10 mouse cellular contexts compared by ENCODE assay signal in the genomic region with DNA sequence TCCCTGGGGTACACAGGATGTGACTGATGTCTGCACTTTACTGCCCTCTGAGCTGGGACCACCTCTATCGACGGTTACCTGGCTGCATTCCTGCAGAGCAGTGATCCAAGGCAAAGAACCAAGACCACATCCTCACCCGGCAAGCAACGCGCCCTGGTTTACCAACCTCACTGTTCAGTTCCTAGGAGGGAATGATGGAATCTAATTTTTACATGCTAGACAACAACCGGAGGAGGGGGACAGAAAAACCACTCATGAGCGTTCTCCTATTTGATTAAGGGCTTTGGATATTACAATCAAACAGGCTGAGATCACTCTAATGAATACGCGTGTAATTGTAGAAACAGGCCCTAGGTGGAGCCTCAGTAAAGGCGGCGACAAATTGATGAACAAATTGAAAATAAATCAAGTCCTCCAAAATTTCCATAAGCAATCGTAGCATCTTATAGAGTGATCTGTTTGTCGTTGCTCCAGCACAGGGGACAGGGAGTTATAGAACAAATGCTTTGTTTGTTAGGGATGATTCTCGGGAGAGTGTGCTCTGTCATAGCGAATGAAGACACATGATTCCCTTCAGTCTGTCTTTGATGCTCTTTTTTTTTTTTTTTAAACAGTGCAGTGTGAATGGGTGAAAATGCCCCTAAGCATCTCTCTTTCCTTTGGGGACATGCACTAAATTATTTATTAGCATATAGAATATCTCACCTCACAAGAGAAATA. TPM values are rescaled to one million over a fixed set of nuclear protein-coding genes. Genes with fewer than 3 reads are reported as not detected.
DNase-seq lines count a peak whose midpoint lies in the region; ATAC-seq and TF ChIP-seq lines count a peak whose summit lies in the region.
"Had no signal": no experiment of that assay in that cellular context is flagged by ENCODE, and none has a peak within 500 bp of the region (broad histone marks: within the 10 kb centered on the region; RNA-seq: fewer than 3 reads in every experiment).

No protein-coding gene starts in this region.

- H3ac ChIP-seq in myocyte (ENCODE audit: control insufficient read depth, insufficient read length): no peak overlapping the region

- no peaks in the 10 kb centered on the region for H3K36me3 ChIP-seq in heart, embryonic 13.5 days
- H3K36me3 ChIP-seq in forebrain, embryonic 13.5 days (ENCODE audit: poor library complexity, severe bottlenecking): no peaks in the 10 kb centered on the region
- no peaks in the 10 kb centered on the region for H3K36me3 ChIP-seq in myocyte (ENCODE audit: control insufficient read depth, insufficient read depth)
- H3K36me3 ChIP-seq: liver, embryonic 15.5 days had no signal

- no peak for ATAC-seq in heart, embryonic 13.5 days (ENCODE audit: extremely low read depth, insufficient number of reproducible peaks, low FRiP score, low TSS enrichment)
- peak; percentile 57 for ATAC-seq in forebrain, embryonic 13.5 days
- no peak for ATAC-seq in erythroblast, adult 5-6 weeks (replicated peaks; ENCODE audit: low FRiP score, poor library complexity, severe bottlenecking)

- no peak overlapping the region for H3K9ac ChIP-seq in heart, embryonic 13.5 days
- no peak overlapping the region for H3K9ac ChIP-seq in forebrain, embryonic 13.5 days
- H3K9ac ChIP-seq: liver, embryonic 15.5 days had no signal

- 51% methylated on average over 15 of the region's 15 CpGs for WGBS in heart, embryonic 13.5 days
- WGBS in forebrain, embryonic 13.5 days: 42% methylated on average over 15 of the region's 15 CpGs

- no peak overlapping the region for H3K27ac ChIP-seq in heart, embryonic 13.5 days (replicated peaks)
- H3K27ac ChIP-seq in forebrain, embryonic 13.5 days: peak overlapping the region; percentile 79
- H3K27ac ChIP-seq: liver, embryonic 15.5 days had no signal

- TF ChIP-seq POLR2A in myocyte (IDR thresholded peaks at IDR 0.05; ENCODE audit: insufficient read length, low read depth): no peak

- no peak overlapping the region for H3K4me3 ChIP-seq in heart, embryonic 13.5 days
- H3K4me3 ChIP-seq in forebrain, embryonic 13.5 days: no peak overlapping the region
- no peak overlapping the region for H3K4me3 ChIP-seq in myocyte
- H3K4me3 ChIP-seq: erythroblast, embryonic 14.5 days; liver, embryonic 15.5 days had no signal

- no peaks in the 10 kb centered on the region for H3K4me1 ChIP-seq in heart, embryonic 13.5 days
- H3K4me1 ChIP-seq in forebrain, embryonic 13.5 days: peaks cover 4% of the 10 kb centered on the region; the same call in 1 of the 2 replicates
- H3K4me1 ChIP-seq: liver, embryonic 15.5 days had no signal

- H3K79me2 ChIP-seq in myocyte (ENCODE audit: control insufficient read depth, insufficient read depth): no peaks in the 10 kb centered on the region

- H3K4me2 ChIP-seq in heart, embryonic 13.5 days: peak overlapping the region; percentile 24
- peak overlapping the region; percentile 19; the same call in 1 of the 2 replicates for H3K4me2 ChIP-seq in forebrain, embryonic 13.5 days
- peak overlapping the region; percentile 39 for H3K4me2 ChIP-seq in myocyte (ENCODE audit: low read depth)
- H3K4me2 ChIP-seq: liver, embryonic 15.5 days had no signal

- no peaks in the 10 kb centered on the region for H3K27me3 ChIP-seq in heart, embryonic 13.5 days (replicated peaks)
- no peaks in the 10 kb centered on the region for H3K27me3 ChIP-seq in forebrain, embryonic 13.5 days
- H3K27me3 ChIP-seq in myocyte (ENCODE audit: control insufficient read depth, insufficient read depth, insufficient read length): no peaks in the 10 kb centered on the region
- H3K27me3 ChIP-seq: liver, embryonic 15.5 days had no signal

- H3K9me3 ChIP-seq in heart, embryonic 13.5 days: no peaks in the 10 kb centered on the region
- no peaks in the 10 kb centered on the region for H3K9me3 ChIP-seq in forebrain, embryonic 13.5 days (replicated peaks)
- H3K9me3 ChIP-seq: liver, embryonic 15.5 days had no signal

- no peak for DNase-seq in heart, adult 9 months (ENCODE audit: low spot score in 2 of 2)
- DNase-seq in MN1 (ENCODE audit: low spot score): peak; percentile 37
- DNase-seq in kidney, postnatal 36 days: peak; percentile 4 to 42
- DNase-seq in urinary bladder, postnatal 4 days (ENCODE audit: low spot score in 2 of 2): no peak

TF ChIP-seq in myocyte, 11 proteins besides CTCF, POLR2A, EP300 and RAD21:
- TF ChIP-seq MYOD1 (IDR thresholded peaks at IDR 0.05; ENCODE audit: control insufficient read depth in 1 of 3, insufficient read length in 2 of 3, low read depth in 2 of 3): no peak

RNA-seq across cellular contexts. Expression of gene Lca5, which starts 47.7 kb away (rescaled TPM):
- 9.5 and 11.8 TPM in 2 replicates for polyA plus RNA-seq in heart, embryonic 13.5 days (2015; fragmentation: Nextera tagmentation; extraction: Ambion mirVana)
- polyA plus RNA-seq in forebrain, embryonic 13.5 days (2015; fragmentation: Nextera tagmentation; extraction: Ambion mirVana): 23.4 and 26.5 TPM in 2 replicates
- 2.5 TPM for polyA plus RNA-seq in myocyte (2012; fragmentation: generic; extraction: Trizol)
- not detected in 2 replicates for total RNA-seq in erythroblast, adult 5-6 weeks (2015; ENCODE audit: low replicate concordance)
- 0.09 TPM in 1 of 2 replicates, not detected in the other for total RNA-seq in erythroblast, adult 5-6 weeks (2017; ENCODE audit: low replicate concordance)
- polyA plus RNA-seq: erythroblast, embryonic 14.5 days had no signal

RNA-seq across cellular contexts. Expression of gene Sh3bgrl2, which starts 59.5 kb away (rescaled TPM):
- polyA plus RNA-seq in heart, embryonic 13.5 days (2015; fragmentation: Nextera tagmentation; extraction: Ambion mirVana): 15.0 and 18.6 TPM in 2 replicates
- polyA plus RNA-seq in forebrain, embryonic 13.5 days (2015; fragmentation: Nextera tagmentation; extraction: Ambion mirVana): 12.7 and 16.9 TPM in 2 replicates
- 4.0 TPM for polyA plus RNA-seq in myocyte (2012; fragmentation: generic; extraction: Trizol)
- 0.84 TPM in 1 of 2 replicates, not detected in the other for total RNA-seq in erythroblast, adult 5-6 weeks (2015; ENCODE audit: low replicate concordance)
- total RNA-seq in erythroblast, adult 5-6 weeks (2017; ENCODE audit: low replicate concordance): 0.17 TPM in 1 of 2 replicates, not detected in the other

Comparison
In these comparisons a context has a peak if more than half of its experiments do, and no peak if none do; other contexts are left out.
1. DNase-seq: peak in MN1 (single experiment) and kidney, postnatal 36 days (2 of 2); none in heart, adult 9 months (0 of 2) and urinary bladder, postnatal 4 days (0 of 2).
2. Peak in every context shown above with its lines, with median percentiles within 50 percentile points of each other: H3K4me2 ChIP-seq.